Mouse (Mus musculus) C2C12 (cell line): Measurements from ENCODE around the gene Apba1.

ENCODE experiments used
- CEBPB ChIP-seq: IDR thresholded peaks from one replicate; pipeline ENCODE4 v1.6.1; 2011; ENCODE audit warnings: low read depth, mild to moderate bottlenecking, control low read depth, moderate library complexity
- CTCF ChIP-seq: IDR thresholded peaks from one replicate; pipeline ENCODE4 v1.5.1; 2011; ENCODE audit not compliant: control insufficient read depth, insufficient read depth, insufficient read length
- FOSL1 ChIP-seq: IDR thresholded peaks from one replicate; pipeline ENCODE4 v1.8.0; 2011; ENCODE audit warnings: mild to moderate bottlenecking, low read length; ENCODE audit not compliant: poor library complexity, insufficient read depth, severe bottlenecking
- MAX ChIP-seq: IDR thresholded peaks from one replicate; pipeline ENCODE4 v1.6.1; 2011; ENCODE audit warnings: mild to moderate bottlenecking, control low read depth
- MYOD1 ChIP-seq: IDR thresholded peaks from one replicate; pipeline ENCODE4 v1.6.1; 2011; ENCODE audit warnings: low read depth; ENCODE audit not compliant: control insufficient read depth, insufficient read length
- USF1 ChIP-seq: IDR thresholded peaks from one replicate; pipeline ENCODE4 v1.6.1; 2011; ENCODE audit warnings: low read depth, mild to moderate bottlenecking, control low read depth, moderate library complexity

- TF ChIP-seq CTCF (no peak), MAX (no peak), MYOD1 (no peak), CEBPB (no peak), FOSL1 (no peak), USF1 (no peak)
These were observed 72.1 kb downstream of the Apba1 start for GRCm38 (mm10) chr19:23830761-23831160.
